Mouse (Mus musculus): ENCODE data around the gene Lars2. TPM values are rescaled to one million over a fixed set of nuclear protein-coding genes. Genes with fewer than 3 reads are reported as not detected.

Gene Lars2
- total and polyA plus RNA-seq, 3 experiments, result 634 to 10,095 (median 684) TPM

- TF ChIP-seq USF2 (IDR thresholded peaks at IDR 0.05; ENCODE audit: borderline replicate concordance in 1 of 2, insufficient read depth in 1 of 2, low read depth in 1 of 2, low read length in 2 of 2) (no peak), ETS1 (IDR thresholded peaks at IDR 0.05; ENCODE audit: low read depth, low read length) (peak; percentile 65), USF1 (IDR thresholded peaks at IDR 0.05; ENCODE audit: low read depth, low read length) (0 out of 2 replicates have a peak, but pooled peaks have one; percentile 7), MYC (IDR thresholded peaks at IDR 0.05; ENCODE audit: low read depth, low read length) (peak; percentile 85)
Observed at GRCm38 (mm10) chr9:123366708-123367385, at the start of gene Lars2 (continued).

GRCm38 (mm10) chr9:123326106-123326505 is 40.6 kb upstream of the Lars2 start:
- DNase-seq (ENCODE audit: low read depth, low spot score), result no peak
- TF ChIP-seq ETS1 (IDR thresholded peaks at IDR 0.05; ENCODE audit: low read depth, low read length) (no peak), ZNF384 (IDR thresholded peaks at IDR 0.05; ENCODE audit: low read depth, low read length) (no peak), NELFE (IDR thresholded peaks at IDR 0.05; ENCODE audit: low read depth, low read length) (no peak), CHD1 (IDR thresholded peaks at IDR 0.05; ENCODE audit: low read depth, low read length) (no peak), GATA1 (IDR thresholded peaks at IDR 0.05; ENCODE audit: low read depth, low read length) (no peak), BHLHE40 (IDR thresholded peaks at IDR 0.05; ENCODE audit: borderline replicate concordance, low read depth, low read length) (no peak), MXI1 (IDR thresholded peaks at IDR 0.05; ENCODE audit: low read depth, low read length) (no peak), JUND (IDR thresholded peaks at IDR 0.05; ENCODE audit: low read depth, low read length) (no peak), POLR2AphosphoS5 (IDR thresholded peaks at IDR 0.05; ENCODE audit: borderline replicate concordance, low read depth, low read length) (no peak), POLR2A (IDR thresholded peaks at IDR 0.05; ENCODE audit: control insufficient read depth in 1 of 2, insufficient read depth in 1 of 2, low read depth in 1 of 2, low read length in 2 of 2, poor library complexity in 1 of 2) (no peak), E2F4 (IDR thresholded peaks at IDR 0.05; ENCODE audit: borderline replicate concordance, low read depth, low read length) (no peak), USF2 (IDR thresholded peaks at IDR 0.05; ENCODE audit: borderline replicate concordance in 1 of 2, insufficient read depth in 1 of 2, low read depth in 1 of 2, low read length in 2 of 2) (no peak), TAL1 (IDR thresholded peaks at IDR 0.05; ENCODE audit: low read length) (no peak), TBP (IDR thresholded peaks at IDR 0.05; ENCODE audit: low read depth, low read length) (no peak), ZKSCAN1 (IDR thresholded peaks at IDR 0.05; ENCODE audit: low read depth, low read length) (no peak), MEF2A (IDR thresholded peaks at IDR 0.05; ENCODE audit: extremely low read depth, insufficient replicate concordance, low read depth, low read length, poor library complexity, severe bottlenecking) (no peak), MAZ (IDR thresholded peaks at IDR 0.05; ENCODE audit: low read depth, low read length) (no peak)
- Histone ChIP-seq H3K9ac (ENCODE audit: control insufficient read depth, low read depth, low read length, poor library complexity, severe bottlenecking) (no peak overlapping the region), H3K36me3 (ENCODE audit: control insufficient read depth in 1 of 2, insufficient read depth in 2 of 2, low read length in 2 of 2) (no peaks in the 10 kb centered on the region), H3K9me3 (replicated peaks; ENCODE audit: insufficient read depth, low read length) (no peaks in the 10 kb centered on the region), H3K27ac (ENCODE audit: control insufficient read depth, low read depth, low read length) (no peak overlapping the region), H3K27me3 (ENCODE audit: control insufficient read depth in 1 of 2, insufficient read depth in 2 of 2, low read length in 2 of 2) (peaks cover 0 to 12% of the 10 kb centered on the region in 2 experiments; a peak in 3 of 4 replicates), H3K79me2 (ENCODE audit: control insufficient read depth, insufficient read depth, low read length, poor library complexity) (no peaks in the 10 kb centered on the region), H3K4me1 (ENCODE audit: control insufficient read depth in 1 of 2, insufficient read depth in 2 of 2, low read length in 2 of 2) (no peaks in the 10 kb centered on the region), H3K4me3 (ENCODE audit: control insufficient read depth in 1 of 2, insufficient read depth in 1 of 2, low read depth in 2 of 2, low read length in 2 of 2) (no peak overlapping the region)
